Comparison of ENCODE assay signal across 18 mouse cellular contexts in the genomic region with DNA sequence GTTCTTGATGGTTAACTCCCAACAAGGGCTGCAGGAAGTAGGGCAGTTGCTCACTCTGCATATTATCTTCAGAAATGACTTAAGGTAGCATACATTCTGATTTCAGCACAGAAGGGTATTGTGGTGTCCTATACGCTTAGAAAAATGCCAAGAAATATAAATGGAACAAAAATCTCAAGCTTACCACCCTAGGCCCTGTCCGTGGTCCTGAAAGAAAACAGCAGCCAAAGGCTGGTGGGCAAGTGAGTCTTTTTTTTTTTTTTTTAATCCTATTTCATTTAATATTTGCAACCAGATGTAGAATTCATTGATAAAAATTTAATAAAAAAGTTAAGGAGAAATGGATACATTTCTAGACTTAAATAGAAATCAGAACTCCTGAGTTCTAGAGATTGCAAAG.
A peak's percentile ranks its signal among the peaks of the same experiment; 100 is the strongest.
DNase-seq lines count a peak whose midpoint lies in the region; ATAC-seq and TF ChIP-seq lines count a peak whose summit lies in the region.
"Had no signal": no experiment of that assay in that cellular context is flagged by ENCODE, and none has a peak within 500 bp of the region (broad histone marks: within the 10 kb centered on the region; RNA-seq: fewer than 3 reads in every experiment).

No protein-coding gene starts in this region.

- no peaks in the 10 kb centered on the region for H3K4me1 ChIP-seq in MEL (ENCODE audit: control insufficient read depth in 1 of 2, insufficient read depth in 2 of 2, low read length in 2 of 2)
- H3K4me1 ChIP-seq in midbrain, embryonic 11.5 days (ENCODE audit: control insufficient read depth, insufficient read depth, low read length): no peaks in the 10 kb centered on the region
- H3K4me1 ChIP-seq: embryonic facial prominence, embryonic 13.5 days; heart, embryonic 10.5 days; limb, embryonic 13.5 days; lung, embryonic 15.5 days had no signal

- no peaks in the 10 kb centered on the region for H3K36me3 ChIP-seq in MEL (ENCODE audit: control insufficient read depth in 1 of 2, insufficient read depth in 2 of 2, low read length in 2 of 2)
- H3K36me3 ChIP-seq in myocyte (ENCODE audit: control insufficient read depth, insufficient read depth): no peaks in the 10 kb centered on the region
- H3K36me3 ChIP-seq in midbrain, embryonic 11.5 days (ENCODE audit: control insufficient read depth, insufficient read depth, low read length): no peaks in the 10 kb centered on the region
- H3K36me3 ChIP-seq: embryonic facial prominence, embryonic 13.5 days; heart, embryonic 10.5 days; hindbrain, embryonic 13.5 days; limb, embryonic 13.5 days; lung, embryonic 15.5 days had no signal

- TF ChIP-seq EP300 in MEL (IDR thresholded peaks at IDR 0.05; ENCODE audit: low read depth in 1 of 2, low read length in 2 of 2): no peak

- no peak for TF ChIP-seq RAD21 in MEL (IDR thresholded peaks at IDR 0.05; ENCODE audit: low read depth, low read length)

- no peak overlapping the region for H3K27ac ChIP-seq in MEL (ENCODE audit: control insufficient read depth, low read depth, low read length)
- H3K27ac ChIP-seq in midbrain, embryonic 11.5 days (ENCODE audit: low read depth, low read length): no peak overlapping the region
- H3K27ac ChIP-seq: embryonic facial prominence, embryonic 13.5 days; forebrain, embryonic 13.5 days; heart, embryonic 10.5 days; hindbrain, embryonic 13.5 days; limb, embryonic 13.5 days; lung, embryonic 15.5 days had no signal

- H3K4me3 ChIP-seq in MEL (ENCODE audit: control insufficient read depth in 1 of 2, insufficient read depth in 1 of 2, low read depth in 2 of 2, low read length in 2 of 2) (no peak overlapping the region), myocyte (no peak overlapping the region)
- no peak overlapping the region for H3K4me3 ChIP-seq in midbrain, embryonic 11.5 days (ENCODE audit: low read depth, low read length)
- H3K4me3 ChIP-seq: embryonic facial prominence, embryonic 13.5 days; forebrain, embryonic 13.5 days; heart, embryonic 10.5 days; hindbrain, embryonic 13.5 days; limb, embryonic 13.5 days; lung, embryonic 15.5 days had no signal

- WGBS in midbrain, embryonic 11.5 days: 70% methylated on average over 2 of the region's 2 CpGs

- no peak overlapping the region for H3K9ac ChIP-seq in MEL (ENCODE audit: control insufficient read depth, low read depth, low read length, poor library complexity, severe bottlenecking)
- H3K9ac ChIP-seq in midbrain, embryonic 11.5 days (ENCODE audit: low read length): no peak overlapping the region
- H3K9ac ChIP-seq: embryonic facial prominence, embryonic 13.5 days; forebrain, embryonic 13.5 days; hindbrain, embryonic 13.5 days; limb, embryonic 13.5 days; lung, embryonic 15.5 days had no signal

- TF ChIP-seq CTCF in MEL (IDR thresholded peaks at IDR 0.05 in 2 of 3, conservative IDR thresholded peaks at IDR 0.05 in 1 of 3; ENCODE audit: control insufficient read depth in 1 of 3, insufficient read depth in 1 of 3, low read depth in 2 of 3, low read length in 3 of 3, poor library complexity in 1 of 3, severe bottlenecking in 1 of 3): no peak

- H3K27me3 ChIP-seq in MEL (ENCODE audit: control insufficient read depth in 1 of 2, insufficient read depth in 2 of 2, low read length in 2 of 2) (no peaks in the 10 kb centered on the region), myocyte (ENCODE audit: control insufficient read depth, insufficient read depth, insufficient read length) (peaks cover 6% of the 10 kb centered on the region)
- H3K27me3 ChIP-seq in midbrain, embryonic 11.5 days (ENCODE audit: control insufficient read depth, insufficient read depth, low read length): no peaks in the 10 kb centered on the region
- H3K27me3 ChIP-seq: embryonic facial prominence, embryonic 13.5 days; forebrain, embryonic 13.5 days; lung, embryonic 15.5 days had no signal

- H3ac ChIP-seq in myocyte (ENCODE audit: control insufficient read depth, insufficient read length): no peak overlapping the region

- peak; percentile 55 to 57 for DNase-seq in kidney, postnatal 4 days
- no peak for DNase-seq in kidney, adult 11 months
- peak; percentile 18 for DNase-seq in MEL (ENCODE audit: low read depth, low spot score)
- DNase-seq in embryo, embryonic 11.5 days (ENCODE audit: low read depth, low spot score): peak; percentile 47
- no peak for DNase-seq in cerebellum, postnatal 4 days (ENCODE audit: low spot score in 2 of 2)
- no peak for DNase-seq in midbrain, embryonic 11.5 days (ENCODE audit: low spot score, missing footprints)
- no peak for DNase-seq in left cerebral cortex, adult 8-10 months (ENCODE audit: low spot score in 2 of 2)
- DNase-seq: cerebellum, adult 18-20 months; midbrain, embryonic 14.5 days; right cerebral cortex, postnatal 14 days; thymus, postnatal 25 days had no signal

- no peaks in the 10 kb centered on the region for H3K79me2 ChIP-seq in MEL (ENCODE audit: control insufficient read depth, insufficient read depth, low read length, poor library complexity)
- no peaks in the 10 kb centered on the region for H3K79me2 ChIP-seq in myocyte (ENCODE audit: control insufficient read depth, insufficient read depth)

- no peak for TF ChIP-seq POLR2A in MEL (IDR thresholded peaks at IDR 0.05; ENCODE audit: control insufficient read depth in 1 of 2, insufficient read depth in 1 of 2, low read depth in 1 of 2, low read length in 2 of 2, poor library complexity in 1 of 2)
- TF ChIP-seq POLR2A in myocyte (IDR thresholded peaks at IDR 0.05; ENCODE audit: insufficient read length, low read depth): no peak

- H3K4me2 ChIP-seq in myocyte (ENCODE audit: low read depth): no peak overlapping the region
- H3K4me2 ChIP-seq in midbrain, embryonic 11.5 days: no peak overlapping the region
- H3K4me2 ChIP-seq: embryonic facial prominence, embryonic 13.5 days; forebrain, embryonic 13.5 days; hindbrain, embryonic 13.5 days; limb, embryonic 13.5 days; lung, embryonic 15.5 days had no signal

- no peaks in the 10 kb centered on the region for H3K9me3 ChIP-seq in MEL (replicated peaks; ENCODE audit: insufficient read depth, low read length)
- no peaks in the 10 kb centered on the region for H3K9me3 ChIP-seq in midbrain, embryonic 11.5 days (ENCODE audit: control insufficient read depth, low read length)
- H3K9me3 ChIP-seq: embryonic facial prominence, embryonic 13.5 days; forebrain, embryonic 13.5 days; heart, embryonic 10.5 days; hindbrain, embryonic 13.5 days; limb, embryonic 13.5 days; lung, embryonic 15.5 days had no signal

- no peak for ATAC-seq in midbrain, embryonic 11.5 days (ENCODE audit: low FRiP score)
- ATAC-seq: forebrain, embryonic 13.5 days had no signal

TF ChIP-seq in MEL, 35 proteins besides CTCF, POLR2A, EP300 and RAD21:
- TF ChIP-seq MYB (IDR thresholded peaks at IDR 0.05; ENCODE audit: low read depth, low read length) (no peak), TCF12 (IDR thresholded peaks at IDR 0.05; ENCODE audit: low read depth, low read length) (no peak), CHD1 (IDR thresholded peaks at IDR 0.05; ENCODE audit: low read depth, low read length) (no peak), UBTF (IDR thresholded peaks at IDR 0.05; ENCODE audit: borderline replicate concordance, insufficient read depth, low read depth, low read length) (no peak), RCOR1 (IDR thresholded peaks at IDR 0.05; ENCODE audit: low read depth, low read length) (no peak), TBP (IDR thresholded peaks at IDR 0.05; ENCODE audit: low read depth, low read length) (no peak), ZKSCAN1 (IDR thresholded peaks at IDR 0.05; ENCODE audit: low read depth, low read length) (no peak), NELFE (IDR thresholded peaks at IDR 0.05; ENCODE audit: low read depth, low read length) (no peak), POLR2AphosphoS2 (IDR thresholded peaks at IDR 0.05; ENCODE audit: low read length) (no peak), USF1 (IDR thresholded peaks at IDR 0.05; ENCODE audit: low read depth, low read length) (no peak)
TF ChIP-seq in MEL: peak in this region for 0.

TF ChIP-seq in myocyte, 11 proteins besides CTCF, POLR2A, EP300 and RAD21:
- TF ChIP-seq TCF12 (IDR thresholded peaks at IDR 0.05; ENCODE audit: insufficient read depth, poor library complexity, severe bottlenecking): no peak
- no peak for TF ChIP-seq E2F4 (IDR thresholded peaks at IDR 0.05; ENCODE audit: insufficient read depth)
- TF ChIP-seq MYOG (IDR thresholded peaks at IDR 0.05; ENCODE audit: control insufficient read depth in 1 of 3, insufficient read depth in 1 of 3, insufficient read length in 2 of 3, low read depth in 2 of 3): no peak
- TF ChIP-seq MAX (IDR thresholded peaks at IDR 0.05; ENCODE audit: low read depth): no peak
- TF ChIP-seq REST (IDR thresholded peaks at IDR 0.05; ENCODE audit: insufficient read depth, insufficient read length): peak; percentile 52

Comparison
In these comparisons a context has a peak if more than half of its experiments do, and no peak if none do; other contexts are left out.
1. DNase-seq: peak in kidney, postnatal 4 days (2 of 2), MEL (single experiment) and embryo, embryonic 11.5 days (single experiment); none in kidney, adult 11 months (single experiment), cerebellum, postnatal 4 days (0 of 2), midbrain, embryonic 11.5 days (single experiment) and left cerebral cortex, adult 8-10 months (0 of 2).